Mouse (Mus musculus): ENCODE measurements at regions not wholly inside any gene's neighbourhood (a gene's known extent, or its start where the extent isn't known, plus 50 kb on each side); places are given as distances from the start of the nearest gene placed in this dataset.

- TF ChIP-seq POLR2A (IDR thresholded peaks at IDR 0.05; ENCODE audit: extremely low read depth, insufficient read depth, low read length) (no peak), CTCF (IDR thresholded peaks at IDR 0.05; ENCODE audit: extremely low read depth, insufficient read depth, low read length) (no peak)
Measured at GRCm38 (mm10) chr4:45617126-45617525, 84.9 kb upstream of the Shb start.
